Mouse (Mus musculus) ES-E14 (cell line): ENCODE data around the gene Ambp. TPM values are rescaled to one million over a fixed set of nuclear protein-coding genes. Genes with fewer than 3 reads are reported as not detected.

ENCODE experiments used
- DNase-seq: peaks from one replicate; pipeline ENCODE4 v3.0.0-alpha.2; 2013; ENCODE audit warnings: low read depth, low spot score
- H3K27ac ChIP-seq: 2 replicates; pipeline ENCODE4 v1.5.1; 2012; ENCODE audit warnings: low read depth, mild to moderate bottlenecking, low read length, moderate library complexity, mixed read lengths; ENCODE audit not compliant: poor library complexity, insufficient read depth, severe bottlenecking
- H3K36me3 ChIP-seq: 2 replicates; pipeline ENCODE4 v1.6.1; 2012; ENCODE audit warnings: mild to moderate bottlenecking, low read length, moderate library complexity, mixed read lengths; ENCODE audit not compliant: control insufficient read depth, poor library complexity, insufficient read depth, severe bottlenecking
- H3K4me1 ChIP-seq, 2 experiments: fragments of 150-350 bp in 1 of 2; sonication (generic) in 1 of 2; 2 replicates each; pipeline ENCODE4 v1.6.1; 2012; ENCODE audit warnings: low read length in 2 of 2, mild to moderate bottlenecking in 1 of 2, mixed read lengths in 1 of 2; ENCODE audit not compliant: control insufficient read depth in 2 of 2, insufficient read depth in 2 of 2, poor library complexity in 1 of 2
- H3K4me3 ChIP-seq, 2 experiments: fragments of 150-350 bp in 1 of 2; sonication (generic) in 1 of 2; 2 replicates each; pipeline ENCODE4 v1.5.1; 2012; ENCODE audit warnings: low read length in 2 of 2, low read depth in 1 of 2, mild to moderate bottlenecking in 1 of 2, mixed read lengths in 1 of 2; ENCODE audit not compliant: insufficient read depth in 1 of 2, poor library complexity in 1 of 2, severe bottlenecking in 1 of 2
- H3K9ac ChIP-seq: 2 replicates; pipeline ENCODE4 v1.6.1; 2012; ENCODE audit warnings: low read depth, mild to moderate bottlenecking, low read length, mixed read lengths; ENCODE audit not compliant: poor library complexity, insufficient read depth, severe bottlenecking
- H3K9me3 ChIP-seq: fragments of 150-350 bp; sonication (generic); 2 replicates; pipeline ENCODE4 v1.6.1; 2012; ENCODE audit warnings: low read depth, mild to moderate bottlenecking, low read length; ENCODE audit not compliant: control insufficient read depth, insufficient read depth
- CHD2 ChIP-seq: IDR thresholded peaks from 2 replicates; pipeline ENCODE4 v1.6.1; 2014; ENCODE audit warnings: mild to moderate bottlenecking, low read depth, low read length, inconsistent platforms
- HCFC1 ChIP-seq: IDR thresholded peaks from 2 replicates; pipeline ENCODE4 v1.6.1; 2012; ENCODE audit warnings: low read length, inconsistent platforms, borderline replicate concordance; ENCODE audit not compliant: insufficient read depth
- MAFK ChIP-seq: IDR thresholded peaks from 2 replicates; pipeline ENCODE4 v1.6.1; 2014; ENCODE audit warnings: mild to moderate bottlenecking, low read depth, low read length, inconsistent platforms; ENCODE audit not compliant: insufficient read depth
- ZC3H11A ChIP-seq: IDR thresholded peaks from 2 replicates; pipeline ENCODE4 v1.6.1; 2012; ENCODE audit warnings: low read depth, mild to moderate bottlenecking, inconsistent platforms, low read length, borderline replicate concordance
- ZNF384 ChIP-seq: IDR thresholded peaks from 2 replicates; pipeline ENCODE4 v1.6.1; 2012; ENCODE audit warnings: low read depth, low read length, inconsistent platforms
- in situ Hi-C, 2 experiments: fragments of 600-800 bp; cut with MboI; formaldehyde crosslinking; loops; one replicate each; pipeline ENCODE4 v1.15.1; 2025; ENCODE audit warnings: low sequenced_read_pairs in 2 of 2, inconsistent platforms in 1 of 2; ENCODE audit not compliant: unreplicated experiment in 2 of 2
- total RNA-seq: library from RNA; depleted of rRNA; stranded (reverse); fragments of 300-350 nt; gene quantifications from 2 replicates; pipeline ENCODE4 v1.2.3, GENCODE M21; 2012

The Ambp gene
- total RNA-seq, 1 experiment = not detected

DNA sequence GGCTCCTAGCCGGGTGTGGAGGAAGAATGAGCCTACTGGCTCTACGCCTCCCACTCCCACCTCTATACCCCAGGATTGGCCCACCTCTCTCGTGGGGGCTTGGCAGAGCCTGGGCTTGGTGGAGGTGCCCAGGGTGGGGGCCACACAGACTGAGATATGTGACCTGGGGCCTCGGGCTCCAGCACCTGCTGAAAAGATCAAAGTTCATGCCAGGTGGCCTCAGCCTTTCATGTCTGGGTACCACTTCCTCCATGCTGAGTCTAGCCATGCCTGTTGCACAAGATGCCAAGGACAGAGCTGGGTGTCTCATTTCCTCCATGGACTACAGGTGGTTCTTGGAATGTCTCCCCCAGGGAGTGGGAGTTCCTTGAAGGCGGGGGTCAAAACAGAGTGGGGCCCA lies 11.7 kb upstream of the Ambp start:
- H3K9ac ChIP-seq = no peak overlapping the region
- no peaks in the 10 kb centered on the region for H3K9me3 ChIP-seq
- H3K4me1 ChIP-seq = no peaks in the 10 kb centered on the region
- in situ Hi-C loops = loop anchor here in 1 of 2 experiments (10.0 kb wide), 1 partner anchor 148 kb away; no protein-coding TSS in a partner anchor
- TF ChIP-seq ZC3H11A (no peak), HCFC1 (no peak), ZNF384 (no peak), MAFK (no peak), CHD2 (no peak)
- H3K27ac ChIP-seq = no peak overlapping the region
- H3K4me3 ChIP-seq = no peak overlapping the region
- H3K36me3 ChIP-seq = no peaks in the 10 kb centered on the region
- DNase-seq = no peak

DNA sequence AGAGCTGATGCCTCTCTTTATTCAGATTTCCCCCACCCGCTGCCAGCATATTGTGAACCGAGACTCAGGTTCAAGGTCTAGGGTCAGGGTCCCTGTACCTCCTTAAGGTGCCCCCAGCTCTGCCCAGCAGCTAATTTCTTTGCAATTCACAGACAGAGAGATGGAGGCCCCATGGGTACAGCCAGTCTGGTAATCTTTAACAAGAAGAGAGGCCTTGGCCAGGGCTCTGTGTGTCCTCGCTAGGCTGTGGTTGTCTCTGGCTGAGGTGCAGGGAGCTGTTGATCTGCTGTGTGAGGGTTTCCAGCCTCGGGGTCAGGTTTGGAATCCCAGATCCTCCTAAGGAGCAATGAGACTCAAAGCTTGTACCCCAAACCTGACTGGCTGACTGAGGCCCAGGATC lies 11.0 kb upstream of the Ambp start:
- TF ChIP-seq ZC3H11A = no peak
- Histone ChIP-seq H3K9ac (no peak overlapping the region), H3K4me1 (no peaks in the 10 kb centered on the region), H3K4me3 (no peak overlapping the region), H3K36me3 (no peaks in the 10 kb centered on the region), H3K9me3 (no peaks in the 10 kb centered on the region), H3K27ac (no peak overlapping the region)
- in situ Hi-C loops = loop anchor here in 1 of 2 experiments (10.0 kb wide), 1 partner anchor 149 kb away; no protein-coding TSS in a partner anchor
- no peak for DNase-seq

DNA sequence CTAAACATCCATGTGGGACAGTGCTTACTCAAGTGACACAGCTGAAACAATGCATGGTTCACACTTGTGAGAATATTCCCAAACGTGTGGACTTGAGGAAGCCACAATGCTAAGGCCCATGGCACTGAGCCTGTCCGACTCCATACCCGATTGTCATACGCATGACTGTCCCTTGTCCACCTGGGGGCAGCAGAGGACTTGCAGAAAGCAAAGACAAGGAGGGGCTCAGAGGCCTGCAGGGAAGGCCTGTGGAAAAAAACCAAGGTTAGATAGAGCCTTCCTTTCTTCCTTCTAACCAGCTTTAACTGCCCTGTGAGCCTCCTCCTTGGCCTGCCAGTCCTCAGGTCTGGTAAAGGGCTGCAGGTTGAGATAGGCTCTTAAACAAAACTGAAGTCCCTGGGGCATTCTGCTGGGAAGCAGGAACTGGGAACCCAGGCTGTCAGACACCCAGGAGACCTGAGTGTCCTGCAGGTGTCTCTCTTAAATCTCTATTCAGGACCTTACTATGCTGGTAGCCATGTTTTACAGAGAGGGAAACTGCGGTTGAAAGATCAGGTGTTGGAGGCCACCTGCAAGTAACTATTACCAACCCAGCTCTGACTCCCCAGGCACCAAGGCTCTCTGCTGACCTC lies 4.5 kb upstream of the Ambp start:
- no peaks in the 10 kb centered on the region for H3K4me1 ChIP-seq
- peak; percentile 61 for DNase-seq
- no peaks in the 10 kb centered on the region for H3K36me3 ChIP-seq
- no peak overlapping the region for H3K4me3 ChIP-seq
- TF ChIP-seq ZNF384 = no peak
- peak; percentile 69; the same call in 1 of the 2 replicates for TF ChIP-seq ZC3H11A
- in situ Hi-C loops = loop anchor here in 1 of 2 experiments (5.0 kb wide), 1 partner anchor 158 kb away; no protein-coding TSS in a partner anchor
- no peak overlapping the region for H3K27ac ChIP-seq
- no peak overlapping the region for H3K9ac ChIP-seq
- H3K9me3 ChIP-seq = no peaks in the 10 kb centered on the region

DNA sequence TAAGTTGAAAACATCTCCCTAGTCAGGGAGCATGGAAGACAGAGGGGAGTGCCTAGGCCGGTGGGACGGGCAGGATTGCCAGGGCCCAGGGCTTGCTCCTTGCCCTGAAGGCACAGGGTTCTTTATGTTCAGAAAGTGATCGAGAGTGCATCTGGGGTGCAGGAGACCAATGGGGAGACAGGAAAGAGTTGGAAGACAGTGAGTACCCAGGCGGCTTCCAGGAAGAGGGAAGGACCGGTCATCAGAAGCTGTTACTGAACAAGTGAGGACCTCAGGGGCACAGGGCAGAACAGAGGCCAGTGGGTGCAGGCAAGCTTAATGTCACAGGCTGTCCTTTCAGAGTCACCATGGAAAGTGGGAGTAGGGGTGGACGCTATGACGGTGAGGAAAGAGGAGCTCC lies 3.6 kb upstream of the Ambp start:
- no peaks in the 10 kb centered on the region for H3K4me1 ChIP-seq
- no peak overlapping the region for H3K27ac ChIP-seq
- no peak overlapping the region for H3K9ac ChIP-seq
- in situ Hi-C loops = loop anchor here in 1 of 2 experiments (5.0 kb wide), 1 partner anchor 159 kb away; no protein-coding TSS in a partner anchor
- TF ChIP-seq ZNF384 (no peak), CHD2 (no peak), ZC3H11A (no peak), MAFK (no peak), HCFC1 (no peak)
- no peak for DNase-seq
- H3K9me3 ChIP-seq = no peaks in the 10 kb centered on the region
- no peak overlapping the region for H3K4me3 ChIP-seq
- no peaks in the 10 kb centered on the region for H3K36me3 ChIP-seq
